Mouse (Mus musculus): ENCODE data around the gene Ube2j1.
A peak's percentile ranks its signal among the peaks of the same experiment; 100 is the strongest.

- TF ChIP-seq CTCF (IDR thresholded peaks at IDR 0.05; ENCODE audit: low read depth) (0 out of 2 replicates have a peak, but pooled peaks have one; percentile 11), EP300 (IDR thresholded peaks at IDR 0.05; ENCODE audit: low read depth) (no peak)
These were observed 687 bp upstream of the Ube2j1 start for GRCm38 (mm10) chr4:33030264-33031194.
